Mouse (Mus musculus): ENCODE results near the gene Xiap. TPM values are rescaled to one million over a fixed set of nuclear protein-coding genes. Genes with fewer than 3 reads are reported as not detected.

Gene Xiap
- polyA plus RNA-seq, 1 experiment = 5.8 TPM

GRCm38 (mm10) chrX:42148016-42148451 lies 88.6 kb downstream of the Xiap start:
- peaks cover 10% of the 10 kb centered on the region for H3K4me1 ChIP-seq
- H3K36me3 ChIP-seq (replicated peaks; ENCODE audit: low read length) = no peaks in the 10 kb centered on the region
- peaks cover 11% of the 10 kb centered on the region; the same call in 1 of the 2 replicates for H3K9me3 ChIP-seq
- H3K4me3 ChIP-seq (replicated peaks) = peak overlapping the region; percentile 90
- H3K27me3 ChIP-seq (replicated peaks) = no peaks in the 10 kb centered on the region
- TF ChIP-seq FLI1 (IDR thresholded peaks at IDR 0.05; ENCODE audit: low read length) = no peak
- TF ChIP-seq GATA1 (IDR thresholded peaks at IDR 0.05; ENCODE audit: borderline replicate concordance, low read length) = no peak

- no peak for TF ChIP-seq FLI1 (IDR thresholded peaks at IDR 0.05; ENCODE audit: low read length)
- no peak for TF ChIP-seq GATA1 (IDR thresholded peaks at IDR 0.05; ENCODE audit: borderline replicate concordance, low read length)
- Histone ChIP-seq H3K9me3 (peaks cover 11% of the 10 kb centered on the region; the same call in 1 of the 2 replicates), H3K4me1 (peaks cover 10% of the 10 kb centered on the region), H3K36me3 (replicated peaks; ENCODE audit: low read length) (no peaks in the 10 kb centered on the region), H3K4me3 (replicated peaks) (peak within 1 kb of the TSS; percentile 93), H3K27me3 (replicated peaks) (no peaks in the 10 kb centered on the region)
Measured at GRCm38 (mm10) chrX:42148788-42149556, 89.5 kb downstream of the Xiap start, which contains the start of gene Stag2. Stag2 (plus strand) TSS chrX:42149317.

DNA sequence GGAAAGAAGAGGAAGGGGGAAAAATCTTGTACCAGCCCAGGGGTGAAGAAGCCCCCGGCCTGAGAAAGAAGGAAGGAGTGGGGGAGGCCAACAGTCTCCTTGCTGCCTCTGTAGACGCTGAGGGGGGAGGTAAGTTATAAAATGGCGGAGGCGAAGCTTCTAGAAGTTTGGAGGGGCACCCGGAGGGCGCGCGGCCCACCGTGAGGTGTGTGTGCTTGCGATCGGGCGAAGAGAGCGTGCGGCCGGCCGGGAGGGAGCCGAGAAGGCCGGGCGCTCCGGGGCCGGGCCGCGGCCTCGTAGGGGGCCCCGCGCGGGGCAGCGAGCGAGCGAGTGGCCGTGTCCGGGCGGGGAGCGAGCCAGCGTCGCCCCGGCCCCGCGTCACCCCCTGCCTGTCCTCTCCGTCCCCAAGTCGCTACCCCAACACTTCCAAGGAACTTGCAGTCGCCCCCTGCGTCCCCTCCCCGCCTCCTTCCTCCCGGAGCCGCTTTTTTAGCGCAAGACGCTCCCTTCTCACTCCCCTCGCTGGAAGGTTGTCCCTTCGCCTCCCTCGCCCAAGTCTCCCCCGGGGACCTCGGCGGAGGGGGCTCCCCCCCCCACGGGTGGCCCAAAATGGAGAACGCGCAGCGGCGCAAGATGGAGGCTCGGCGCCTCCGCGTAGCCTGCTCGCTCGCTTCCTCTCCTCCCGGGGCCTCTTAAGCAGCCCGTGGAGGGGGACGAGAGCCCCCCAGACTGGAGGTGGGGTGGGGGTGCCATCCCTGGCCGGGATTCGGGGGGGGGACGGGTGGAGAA lies 90.3 kb downstream of the Xiap start:
- peak overlapping the region; percentile 93 for H3K4me3 ChIP-seq (replicated peaks)
- H3K27me3 ChIP-seq (replicated peaks) = no peaks in the 10 kb centered on the region
- TF ChIP-seq GATA1 (IDR thresholded peaks at IDR 0.05; ENCODE audit: borderline replicate concordance, low read length) (no peak), FLI1 (IDR thresholded peaks at IDR 0.05; ENCODE audit: low read length) (no peak)
- peaks cover 11% of the 10 kb centered on the region; the same call in 1 of the 2 replicates for H3K9me3 ChIP-seq
- H3K4me1 ChIP-seq = peaks cover 10% of the 10 kb centered on the region
- H3K36me3 ChIP-seq (replicated peaks; ENCODE audit: low read length) = no peaks in the 10 kb centered on the region

DNA sequence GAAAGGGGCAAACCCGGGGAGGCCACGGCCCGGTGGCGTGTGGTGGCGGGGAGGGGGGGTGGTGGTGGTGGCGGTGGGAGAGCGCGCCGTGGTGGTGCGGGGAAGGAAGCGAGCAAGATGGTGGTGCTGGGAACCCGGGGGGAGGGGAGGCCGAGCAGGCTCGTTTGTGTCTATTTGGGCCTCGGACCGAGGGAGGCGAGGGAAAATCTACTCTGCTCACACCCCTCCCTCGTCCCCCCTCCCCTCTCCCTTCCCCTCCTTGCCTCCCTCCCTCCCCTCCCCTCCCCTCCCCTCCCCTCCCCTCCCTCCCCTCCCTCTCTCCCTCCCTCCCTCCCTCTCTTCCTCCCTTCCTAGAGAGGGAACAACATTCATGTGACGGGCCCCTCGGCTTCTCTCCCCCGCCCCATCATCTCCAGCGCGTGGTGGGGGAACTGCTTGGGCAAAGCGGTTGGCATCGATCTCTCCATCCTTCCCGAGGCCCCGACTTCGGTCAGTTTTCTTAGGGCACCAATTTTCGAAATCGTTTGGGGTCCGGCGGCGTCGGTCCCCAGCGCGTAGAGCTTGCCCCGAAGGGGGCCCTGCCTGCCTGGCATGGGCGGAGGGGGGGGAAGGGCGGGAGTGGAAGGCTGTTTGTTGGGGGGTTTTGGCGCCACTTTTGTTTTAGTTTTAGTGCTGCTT lies 91.0 kb downstream of the Xiap start:
- TF ChIP-seq GATA1 (IDR thresholded peaks at IDR 0.05; ENCODE audit: borderline replicate concordance, low read length) (no peak), FLI1 (IDR thresholded peaks at IDR 0.05; ENCODE audit: low read length) (no peak)
- peaks cover 11% of the 10 kb centered on the region; the same call in 1 of the 2 replicates for H3K9me3 ChIP-seq

GRCm38 (mm10) chrX:42151024-42151754 lies 91.7 kb downstream of the Xiap start:
- Histone ChIP-seq H3K9me3 (peaks cover 11% of the 10 kb centered on the region; the same call in 1 of the 2 replicates), H3K36me3 (replicated peaks; ENCODE audit: low read length) (no peaks in the 10 kb centered on the region), H3K4me3 (replicated peaks) (peak overlapping the region; percentile 93), H3K27me3 (replicated peaks) (no peaks in the 10 kb centered on the region), H3K4me1 (peaks cover 10% of the 10 kb centered on the region)
- no peak for TF ChIP-seq GATA1 (IDR thresholded peaks at IDR 0.05; ENCODE audit: borderline replicate concordance, low read length)
- TF ChIP-seq FLI1 (IDR thresholded peaks at IDR 0.05; ENCODE audit: low read length) = no peak

More for the DNA sequence above, 91.0 kb downstream of the Xiap start:
- no peaks in the 10 kb centered on the region for H3K36me3 ChIP-seq (replicated peaks; ENCODE audit: low read length)
- H3K4me3 ChIP-seq (replicated peaks) = peak overlapping the region; percentile 93
- H3K27me3 ChIP-seq (replicated peaks) = no peaks in the 10 kb centered on the region
- H3K4me1 ChIP-seq = peaks cover 10% of the 10 kb centered on the region

DNA sequence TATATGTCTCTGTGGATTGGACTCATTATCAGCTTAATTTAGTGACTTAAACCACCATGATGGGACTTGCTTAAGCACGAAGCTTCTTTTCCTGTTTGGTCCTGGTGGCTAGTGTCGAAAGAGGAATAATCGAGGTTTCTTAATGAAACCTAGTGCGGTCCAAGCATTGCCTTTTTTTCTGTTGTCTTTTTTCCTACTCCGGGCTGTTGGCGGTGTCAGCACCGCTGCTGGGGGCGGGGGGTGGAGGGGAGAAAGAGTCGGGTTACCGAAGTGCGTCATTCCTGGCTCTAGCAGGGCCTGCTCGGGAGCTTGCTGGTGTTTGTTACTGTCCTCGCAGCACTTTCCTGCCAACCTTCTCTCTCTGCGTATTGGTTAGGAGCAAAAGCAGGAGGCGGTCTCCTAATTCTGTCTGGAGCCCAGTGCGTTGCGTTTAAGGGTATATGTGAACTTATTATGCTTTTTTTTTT lies 92.5 kb downstream of the Xiap start:
- Histone ChIP-seq H3K27me3 (replicated peaks) (no peaks in the 10 kb centered on the region), H3K9me3 (peaks cover 11% of the 10 kb centered on the region; the same call in 1 of the 2 replicates)
- TF ChIP-seq FLI1 (IDR thresholded peaks at IDR 0.05; ENCODE audit: low read length) (no peak), GATA1 (IDR thresholded peaks at IDR 0.05; ENCODE audit: borderline replicate concordance, low read length) (no peak)

GRCm38 (mm10) chrX:42153056-42153455 lies 93.6 kb downstream of the Xiap start:
- Histone ChIP-seq H3K4me1 (peaks cover 2% of the 10 kb centered on the region), H3K27me3 (replicated peaks) (no peaks in the 10 kb centered on the region), H3K4me3 (replicated peaks) (peak overlapping the region; percentile 93), H3K36me3 (replicated peaks; ENCODE audit: low read length) (no peaks in the 10 kb centered on the region), H3K9me3 (peaks cover 11% of the 10 kb centered on the region; the same call in 1 of the 2 replicates)
- TF ChIP-seq GATA1 (IDR thresholded peaks at IDR 0.05; ENCODE audit: borderline replicate concordance, low read length) (no peak), FLI1 (IDR thresholded peaks at IDR 0.05; ENCODE audit: low read length) (no peak)

More for the DNA sequence above, 92.5 kb downstream of the Xiap start:
- Histone ChIP-seq H3K36me3 (replicated peaks; ENCODE audit: low read length) (no peaks in the 10 kb centered on the region), H3K4me3 (replicated peaks) (peak overlapping the region; percentile 93), H3K4me1 (peaks cover 10% of the 10 kb centered on the region)

Other genes with a start within 250 kb of the Xiap start
- 2.1 TPM in 1 of 2 replicates, not detected in the other for gene Thoc2, start 139.0 kb upstream of the Xiap start, polyA plus RNA-seq (2012; ENCODE audit: insufficient read depth, low replicate concordance)
- 1.8 TPM in 1 of 2 replicates, not detected in the other for gene Stag2, start 89.6 kb downstream of the Xiap start, polyA plus RNA-seq (2012; ENCODE audit: insufficient read depth, low replicate concordance)